Mouse (Mus musculus): ENCODE data around the gene Slc7a11. TPM values are rescaled to one million over a fixed set of nuclear protein-coding genes. Genes with fewer than 3 reads are reported as not detected.

Gene Slc7a11
- polyA plus RNA-seq, 1 experiment from 2014 or later = 3.5 TPM

DNA sequence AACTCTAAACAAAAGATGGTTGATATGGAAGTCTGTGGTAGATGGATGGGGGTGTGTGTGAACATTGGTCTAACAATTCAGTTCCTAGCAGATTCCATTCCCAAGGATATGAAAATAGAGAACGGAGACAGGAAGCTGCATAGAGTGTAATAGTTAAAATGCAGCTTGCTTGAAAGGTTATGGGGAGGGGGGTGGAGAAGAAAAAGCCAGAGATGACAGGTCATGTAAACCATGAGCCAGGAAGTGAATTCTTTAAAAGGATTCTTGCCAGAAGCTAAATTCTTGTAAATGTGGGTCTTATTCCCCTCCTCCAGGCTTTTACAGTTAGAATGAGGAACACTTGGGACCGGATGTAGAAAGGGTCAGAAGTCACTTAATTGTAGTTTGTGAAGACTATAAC is 589.1 kb downstream of the Slc7a11 start:
- no peaks in the 10 kb centered on the region for H3K36me3 ChIP-seq
- no peaks in the 10 kb centered on the region for H3K27me3 ChIP-seq
- 44% methylated on average over 2 of the region's 2 CpGs for WGBS
- H3K27ac ChIP-seq = no peak overlapping the region
- no peaks in the 10 kb centered on the region for H3K9me3 ChIP-seq
- no peak for ATAC-seq (ENCODE audit: insufficient number of reproducible peaks, insufficient read depth, low FRiP score, low TSS enrichment, low read depth)
- H3K4me2 ChIP-seq = no peak overlapping the region
- no peak overlapping the region for H3K9ac ChIP-seq (replicated peaks)
- no peak overlapping the region for H3K4me3 ChIP-seq (replicated peaks)
- H3K4me1 ChIP-seq (replicated peaks) = peaks cover 15% of the 10 kb centered on the region; the same call in 1 of the 2 replicates

DNA sequence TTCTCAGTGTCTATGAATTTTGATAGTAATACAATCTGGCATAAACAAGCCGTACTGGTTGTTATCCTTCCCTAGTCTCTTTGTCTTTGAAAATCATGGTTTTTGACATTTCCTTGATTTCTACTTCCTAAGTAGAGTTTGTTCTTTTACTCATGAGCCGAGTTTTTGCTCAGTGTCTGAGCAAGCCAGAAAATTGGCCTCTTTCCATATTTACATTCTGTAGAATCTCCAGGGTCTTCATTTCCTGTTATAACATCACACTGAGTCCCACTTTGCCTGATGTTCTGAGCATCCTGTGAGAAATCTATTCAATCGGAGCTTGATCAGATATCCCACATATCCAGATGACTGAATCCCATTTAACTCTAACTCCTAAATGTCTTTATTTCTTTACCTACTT is 600.4 kb downstream of the Slc7a11 start:
- 77% methylated on average over 3 of the region's 3 CpGs for WGBS
- no peaks in the 10 kb centered on the region for H3K36me3 ChIP-seq
- H3K9ac ChIP-seq (replicated peaks) = no peak overlapping the region
- no peak for ATAC-seq (ENCODE audit: insufficient number of reproducible peaks, insufficient read depth, low FRiP score, low TSS enrichment, low read depth)
- no peaks in the 10 kb centered on the region for H3K9me3 ChIP-seq
- no peaks in the 10 kb centered on the region for H3K27me3 ChIP-seq
- no peak overlapping the region for H3K27ac ChIP-seq
- H3K4me1 ChIP-seq (replicated peaks) = peaks cover 17% of the 10 kb centered on the region
- H3K4me2 ChIP-seq = no peak overlapping the region
- H3K4me3 ChIP-seq (replicated peaks) = no peak overlapping the region

All from limb, embryonic 12.5 days (tissue).